Mouse (Mus musculus) liver, adult 2 months (tissue): ENCODE measurements around the gene Zmynd8.

Experiments
- CTCF ChIP-seq: fragments of 200-500 bp; IDR thresholded peaks from 2 replicates; pipeline ENCODE4 v1.5.1; 2011; ENCODE audit warnings: low read depth, low read length, control low read depth
- POLR2A ChIP-seq: fragments of 200-500 bp; IDR thresholded peaks from 2 replicates; pipeline ENCODE4 v1.6.1; 2011; ENCODE audit warnings: low read length, control low read depth; ENCODE audit not compliant: insufficient read depth; ENCODE audit errors: extremely low read depth

- TF ChIP-seq POLR2A (no peak), CTCF (no peak)
These were observed 10.4 kb downstream of the Zmynd8 start for GRCm38 (mm10) chr2:165888396-165888795.
